Mouse (Mus musculus): ENCODE results near the gene Mogs.

Gene Mogs

DNA sequence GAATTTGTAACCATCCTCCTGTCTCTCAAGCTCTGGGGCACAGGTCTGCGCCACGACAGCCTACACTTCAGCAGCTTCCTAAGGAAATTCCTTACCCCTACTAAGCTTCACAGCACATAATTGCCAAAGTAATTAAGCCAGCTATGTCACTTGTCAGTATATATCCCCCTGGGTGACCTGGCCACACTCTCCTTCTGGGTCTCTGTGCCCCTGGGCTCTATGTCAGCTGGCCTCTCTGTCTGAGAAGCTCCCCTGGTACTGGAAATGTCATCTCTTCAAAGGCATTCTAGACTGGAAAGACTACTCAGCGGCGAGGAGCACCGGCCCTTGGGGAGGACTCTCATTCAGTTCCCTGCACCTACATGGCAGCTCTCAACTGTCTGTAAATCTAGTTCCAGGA lies 7.7 kb downstream of the Mogs start:
- DNase-seq = no peak

DNA sequence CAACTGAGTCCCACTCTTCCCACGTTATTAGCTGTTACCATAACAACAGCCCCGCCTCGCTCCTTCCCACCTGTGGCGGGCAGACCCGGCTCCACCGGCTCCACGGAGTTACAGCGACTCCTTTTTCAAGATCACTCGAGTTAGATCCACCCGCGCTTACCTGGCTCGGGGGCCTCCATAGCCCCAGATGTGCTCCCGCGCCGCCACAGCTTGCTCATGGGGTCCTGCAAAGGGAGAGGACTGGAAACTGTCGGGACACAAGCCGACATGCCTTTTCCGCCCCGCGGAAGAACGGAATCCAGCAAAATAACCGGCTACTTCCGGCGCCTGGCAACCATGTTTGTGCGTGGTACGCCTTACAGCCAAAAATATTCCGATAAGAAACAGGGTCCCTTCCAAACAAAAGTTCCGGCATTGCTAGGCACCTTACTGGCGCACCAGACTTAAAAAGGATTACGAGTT lies 9.6 kb downstream of the Mogs start:
- peak; percentile 84 for DNase-seq

DNA sequence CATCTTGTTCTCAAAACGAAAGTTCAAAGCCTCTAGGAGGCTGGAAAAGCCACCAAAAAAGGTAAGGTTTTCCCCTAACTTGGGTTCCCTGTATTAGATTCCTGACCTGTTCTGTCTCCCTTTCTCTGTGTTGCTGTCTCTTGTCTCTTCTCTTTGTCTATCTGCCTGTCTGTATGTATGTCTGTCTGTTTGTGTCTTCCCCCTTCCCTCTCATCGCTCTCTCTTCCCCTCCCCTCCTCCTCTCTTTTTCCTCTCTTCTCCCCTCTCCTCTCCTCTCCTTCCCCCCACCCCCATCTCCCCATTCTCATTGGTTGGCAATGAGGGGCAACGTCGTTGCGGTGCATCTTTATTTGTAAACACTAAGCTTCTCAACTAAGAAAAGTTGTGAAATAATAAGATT lies 10.0 kb downstream of the Mogs start, which contains the start of gene Ino80b:
Gene Ino80b (minus strand): TSS at position 101 of the 400 bp plus-strand sequence.
- no peak for DNase-seq

DNA sequence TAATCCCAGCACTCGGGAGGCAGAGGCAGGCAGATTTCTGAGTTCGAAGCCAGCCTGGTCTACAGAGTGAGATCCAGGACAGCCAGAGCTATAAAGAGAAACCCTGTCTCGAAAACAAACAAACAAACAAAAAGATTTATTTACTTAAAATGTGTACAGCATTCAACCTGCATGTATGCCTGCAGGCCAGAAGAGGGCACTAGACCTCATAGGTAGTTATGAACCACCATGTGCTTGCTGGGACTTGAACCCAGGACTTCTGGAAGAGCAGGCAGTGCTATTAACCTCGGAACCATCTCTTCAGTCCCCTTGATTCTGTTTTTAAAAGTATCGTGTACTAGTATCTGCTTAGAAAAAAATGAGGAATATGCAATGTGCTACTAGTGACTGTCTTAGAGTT lies 12.1 kb downstream of the Mogs start:
- no peak for DNase-seq

DNA sequence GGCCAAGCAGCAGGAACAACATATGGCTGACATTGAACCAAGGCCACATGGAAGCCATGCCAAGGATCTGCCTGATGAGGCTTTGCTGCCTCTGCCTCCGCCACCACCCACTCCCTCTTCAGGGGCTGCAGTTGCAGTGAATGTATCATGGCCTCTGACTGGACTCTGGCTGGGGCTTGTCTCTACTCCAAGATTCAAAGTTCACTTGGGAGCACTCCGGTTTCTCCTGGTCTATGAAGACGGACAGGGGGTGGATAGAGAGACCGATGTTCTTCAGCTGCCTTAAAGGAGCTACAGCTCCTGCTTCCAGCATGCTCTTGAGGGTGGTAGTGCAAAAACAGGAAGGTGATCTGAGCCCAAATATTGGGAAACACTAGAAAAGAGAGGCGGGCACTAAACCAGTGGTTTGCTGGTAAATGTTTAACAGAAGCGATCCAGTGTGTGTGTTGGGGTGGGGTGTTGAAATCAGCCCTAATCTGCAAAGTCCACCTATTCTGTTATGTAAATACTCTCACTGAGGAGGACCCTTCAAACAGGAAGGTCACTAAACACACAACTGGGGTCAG lies 16.3 kb downstream of the Mogs start:
- no peak for DNase-seq

DNA sequence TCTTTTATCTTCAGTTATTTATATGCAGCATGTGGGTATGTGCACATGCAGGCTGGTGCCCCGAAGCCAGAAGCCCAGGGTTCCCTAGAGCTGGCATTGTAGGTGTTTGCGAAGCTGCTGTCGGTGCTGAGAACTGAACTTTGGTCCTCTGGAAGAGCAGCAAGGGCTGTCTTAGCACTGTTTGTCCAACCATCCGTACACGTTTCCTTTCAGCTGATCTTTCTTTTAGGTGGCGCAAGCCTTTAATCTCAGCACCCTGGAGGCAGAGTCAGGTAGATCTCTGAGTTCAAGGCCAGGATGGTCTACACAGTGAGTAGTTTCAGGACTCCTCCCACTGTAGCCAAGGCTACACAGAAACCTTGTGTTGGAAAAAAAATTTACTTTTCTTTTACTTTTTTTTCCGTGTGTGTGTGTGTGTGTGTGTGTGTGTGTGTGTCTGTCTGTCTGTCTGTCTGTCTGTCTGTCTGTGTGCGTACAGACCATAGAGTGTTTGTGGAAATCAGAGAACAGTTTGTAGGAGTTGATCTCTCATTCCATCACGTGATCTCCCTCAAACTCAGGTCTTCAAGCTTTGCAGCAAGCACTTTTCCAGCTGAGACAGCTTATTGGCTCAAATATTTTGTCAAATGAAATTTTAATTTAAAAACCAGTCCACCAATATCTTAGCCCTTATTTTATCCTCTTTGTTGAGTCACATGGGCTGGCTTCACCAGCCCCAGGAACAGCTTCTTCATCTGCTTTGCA lies 17.1 kb downstream of the Mogs start:
- DNase-seq = no peak

DNA sequence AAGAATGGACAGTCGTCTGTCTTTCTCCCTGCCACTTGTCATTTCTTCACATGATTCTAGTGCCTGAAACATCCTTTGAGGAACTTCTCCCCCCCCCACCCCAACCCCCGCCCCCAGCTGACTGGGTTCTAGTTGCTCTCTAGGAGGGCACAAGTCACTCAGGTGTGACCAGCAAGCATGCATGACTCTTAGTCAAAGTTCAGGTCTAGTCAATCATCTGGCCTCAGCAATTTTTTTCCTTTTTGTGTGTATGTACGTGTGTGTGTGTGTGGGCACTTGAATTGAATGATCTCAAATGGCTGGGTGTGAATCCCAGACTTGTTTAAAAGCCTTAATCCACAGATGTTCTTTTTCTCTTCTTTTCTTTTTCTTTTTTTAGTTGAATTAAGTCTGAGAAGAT lies 18.9 kb downstream of the Mogs start:
- no peak for DNase-seq

DNA sequence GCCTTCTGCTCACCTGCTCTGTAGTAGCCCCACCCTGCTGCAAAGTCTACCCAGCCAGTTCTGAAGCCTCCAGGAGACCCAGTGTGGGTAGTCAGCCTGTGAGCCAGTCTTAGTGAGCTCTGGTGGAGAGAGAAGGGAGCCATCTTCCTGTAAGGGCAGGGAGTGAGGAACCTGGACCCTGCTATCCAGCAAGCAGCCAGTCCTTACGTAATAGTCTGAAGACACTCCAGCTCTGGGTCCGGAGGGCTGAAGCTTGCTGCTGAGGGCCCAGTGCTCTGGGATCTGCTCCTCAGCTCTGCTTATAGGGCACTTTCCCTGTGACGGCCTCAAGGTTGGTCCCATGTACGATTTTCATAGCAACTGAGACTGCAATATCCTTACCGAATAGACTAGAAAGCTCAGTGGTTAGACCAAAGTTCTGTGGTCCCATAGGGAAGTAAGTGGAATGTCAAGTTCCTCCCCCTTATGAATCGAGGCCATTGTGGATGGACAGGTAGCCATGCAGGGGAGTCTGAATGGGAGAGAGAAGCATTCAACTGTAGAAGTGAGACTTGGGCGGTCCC lies 19.7 kb downstream of the Mogs start, which contains the start of gene Rtkn:
Gene Rtkn (plus strand): TSS at position 513 of the 563 bp plus-strand sequence.
- DNase-seq = no peak

DNA sequence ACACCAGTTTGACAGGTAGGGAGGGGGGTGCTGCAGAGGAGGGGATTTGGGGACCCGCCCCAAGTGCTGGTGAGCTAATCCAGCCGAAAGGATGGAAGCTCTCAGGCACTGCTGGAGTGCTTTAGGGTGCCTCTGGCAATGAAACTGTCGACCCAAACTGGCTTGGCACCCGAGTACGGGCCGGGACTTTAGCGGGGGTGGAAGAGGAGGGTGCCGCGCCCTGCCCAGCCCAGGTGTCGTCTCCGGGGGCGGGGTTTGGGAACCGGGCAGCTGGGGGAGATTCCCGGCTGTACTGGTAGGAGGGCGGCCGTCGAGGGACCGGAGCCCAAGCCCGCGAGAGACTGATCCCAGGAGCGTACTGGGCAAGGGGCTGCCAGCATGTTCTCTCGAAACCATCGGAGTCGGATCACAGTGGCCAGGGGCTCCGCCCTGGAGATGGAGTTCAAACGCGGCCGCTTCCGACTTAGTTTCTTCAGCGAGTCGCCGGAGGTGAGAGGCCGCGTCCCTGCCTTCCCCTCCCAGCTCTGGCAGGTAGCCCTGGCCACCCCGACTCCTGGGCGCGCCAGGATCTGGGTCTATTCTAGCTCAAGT lies 20.4 kb downstream of the Mogs start:
- DNase-seq = no peak

DNA sequence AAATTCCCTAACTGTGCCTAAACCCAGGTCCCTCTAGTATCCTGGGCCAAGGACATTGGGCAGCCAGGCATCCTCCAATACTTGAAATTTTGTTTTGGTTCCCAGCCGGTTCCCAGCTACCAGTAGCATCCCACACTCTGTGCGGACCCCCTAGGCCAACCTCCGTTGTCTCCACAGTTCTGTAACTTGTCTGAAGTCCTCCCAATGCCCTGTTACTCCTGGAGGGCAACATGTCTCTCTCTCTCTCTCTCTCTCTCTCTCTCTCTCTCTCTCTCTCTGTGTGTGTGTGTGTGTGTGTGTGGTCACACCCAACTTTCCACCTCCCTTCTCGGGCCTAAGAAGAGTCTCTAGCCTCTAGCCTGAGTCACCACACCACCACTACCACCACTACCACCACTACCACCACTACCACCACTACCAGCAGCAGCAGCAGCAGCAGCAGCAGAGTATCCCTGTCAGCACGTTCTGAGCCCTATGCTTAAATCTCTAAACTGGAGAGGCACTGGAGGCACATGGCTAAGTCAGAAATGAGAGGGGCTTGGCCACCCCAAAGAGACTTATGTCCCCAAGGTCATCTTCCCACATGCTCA lies 21.1 kb downstream of the Mogs start:
- DNase-seq = no peak

DNA sequence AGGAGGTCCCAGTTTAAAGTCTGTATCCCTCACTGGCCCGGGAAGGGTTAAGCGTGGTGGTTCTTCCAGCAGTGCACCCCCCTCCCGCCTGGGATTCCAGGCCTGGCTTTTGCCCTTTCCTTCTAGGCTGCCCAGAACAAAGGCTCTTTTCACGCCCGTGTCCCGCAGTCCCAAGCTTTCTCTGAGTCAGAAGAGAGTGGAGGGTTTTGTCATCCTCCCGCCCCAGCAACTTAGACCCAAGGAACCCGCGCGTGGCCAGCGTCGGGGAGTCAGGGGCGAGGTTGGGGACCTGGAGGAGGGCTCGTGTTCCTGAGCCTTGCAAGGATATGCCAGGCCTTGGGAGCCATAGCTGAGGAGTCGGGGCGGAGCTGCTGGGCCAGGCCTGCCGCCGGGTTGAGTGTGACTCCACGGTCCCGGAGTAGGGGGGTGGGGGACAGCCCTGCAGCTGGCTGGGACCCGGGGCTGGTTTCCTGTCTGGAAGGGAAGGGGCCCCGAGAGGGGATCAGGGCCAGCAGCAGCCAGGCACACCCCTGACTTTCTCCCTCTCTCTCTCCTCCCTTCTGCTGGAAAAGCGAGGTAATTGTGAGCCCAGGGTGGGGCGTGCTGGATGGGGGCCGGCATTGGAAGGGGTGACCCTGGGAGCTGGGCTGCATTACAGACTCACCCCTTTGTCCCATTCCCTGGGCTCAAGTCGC lies 21.7 kb downstream of the Mogs start:
- DNase-seq = no peak

DNA sequence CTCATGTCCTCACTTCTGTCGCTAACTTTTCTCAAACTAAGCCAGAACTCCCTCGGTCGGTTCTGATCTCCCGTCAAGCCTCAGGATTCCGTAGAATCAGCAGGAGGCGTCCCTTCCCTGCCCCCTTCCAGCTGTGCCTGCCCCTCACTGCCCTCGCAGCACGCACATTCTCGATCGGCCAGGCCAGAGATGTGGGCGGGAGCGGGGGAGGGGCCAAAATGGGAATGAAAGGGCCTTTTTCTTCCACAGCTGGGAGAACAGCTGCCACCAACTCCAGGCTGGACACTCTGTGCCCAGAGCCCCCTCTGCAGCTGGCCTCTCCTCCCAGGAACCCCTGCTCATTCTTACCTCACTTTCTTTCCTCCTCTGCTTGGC lies 22.3 kb downstream of the Mogs start:
- DNase-seq = no peak

DNA sequence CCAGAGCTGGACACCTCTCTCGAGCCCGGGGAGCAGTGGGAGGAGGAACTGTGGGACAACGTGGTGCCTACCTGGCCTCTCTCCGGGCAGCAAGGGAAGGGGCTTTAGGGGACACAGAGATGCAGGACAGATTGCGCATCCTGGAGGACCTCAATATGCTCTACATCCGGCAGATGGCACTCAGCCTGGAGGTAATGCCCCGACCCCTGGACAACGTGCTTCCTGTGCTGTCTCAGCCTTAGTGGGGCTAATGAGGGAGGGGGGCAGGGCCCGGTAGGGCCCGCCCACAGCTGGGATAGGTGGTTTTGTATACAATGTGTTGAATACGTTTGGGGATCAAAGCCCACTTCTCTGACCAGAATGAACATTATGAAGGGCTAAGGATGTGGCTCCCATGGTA lies 22.8 kb downstream of the Mogs start:
- no peak for DNase-seq

DNA sequence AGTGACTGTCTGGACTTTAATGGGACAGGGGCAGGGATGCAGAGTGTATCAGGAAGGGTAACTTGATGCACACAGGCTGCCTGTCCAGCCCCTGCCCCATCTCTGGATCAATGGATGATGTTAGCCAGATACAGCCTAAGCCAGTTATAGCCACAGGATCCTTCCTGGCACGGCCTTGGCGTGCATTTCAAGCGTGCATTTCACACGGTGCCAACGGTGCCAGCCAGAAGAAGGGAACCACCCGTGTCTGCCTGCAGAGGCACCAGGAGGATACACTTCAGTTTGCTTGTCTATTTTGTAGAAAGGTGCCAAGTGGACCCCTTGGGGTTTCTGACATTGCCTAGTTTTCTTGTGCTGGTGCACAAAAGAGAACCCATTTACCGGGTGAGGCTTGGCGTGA lies 24.7 kb downstream of the Mogs start:
- no peak for DNase-seq

DNA sequence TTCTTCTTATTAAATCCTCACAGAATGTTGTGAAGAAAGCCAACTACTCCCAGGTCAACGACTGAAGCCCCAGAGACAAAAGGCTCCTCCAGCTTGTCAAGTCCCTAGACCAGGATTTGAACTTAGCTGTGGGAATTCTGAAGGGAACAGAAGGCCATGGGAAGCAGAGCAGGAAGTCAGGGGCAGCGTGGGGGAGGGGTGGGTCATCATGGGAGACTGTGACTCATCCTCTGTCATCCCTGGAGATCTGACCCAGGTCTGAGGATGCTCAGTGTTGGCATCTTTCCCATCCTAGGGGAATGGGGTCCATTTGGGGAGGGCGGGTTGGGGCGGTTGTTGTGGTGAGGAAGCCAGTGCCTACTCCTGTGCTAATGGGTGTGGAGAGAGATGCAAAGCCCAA lies 26.3 kb downstream of the Mogs start:
- DNase-seq = no peak

DNA sequence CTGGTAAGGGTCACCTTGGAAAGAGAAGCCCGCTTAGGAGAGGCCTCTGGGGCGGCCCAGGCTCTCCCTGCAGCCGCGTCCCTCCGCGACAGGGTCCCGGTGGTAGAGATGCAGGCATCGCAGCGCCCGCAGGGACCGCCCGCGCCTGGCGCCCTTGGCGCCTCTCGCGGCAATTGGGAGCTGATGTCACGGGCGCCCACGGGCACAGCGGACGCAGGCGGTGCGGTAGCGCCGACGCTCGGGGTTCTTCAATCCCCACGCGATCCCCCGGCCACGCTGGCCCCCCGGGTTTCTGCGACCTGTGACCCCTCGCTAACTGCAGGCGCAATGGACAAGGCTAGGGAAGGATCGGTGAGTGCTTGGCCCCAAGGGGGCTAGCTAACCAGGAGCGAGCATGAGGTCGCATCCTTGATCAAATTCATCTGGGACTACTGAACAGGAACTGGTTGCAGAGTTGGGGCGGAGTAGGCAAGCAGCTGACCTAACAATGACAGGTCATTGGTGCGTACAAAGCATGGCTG lies 27.0 kb downstream of the Mogs start:
- no peak for DNase-seq

DNA sequence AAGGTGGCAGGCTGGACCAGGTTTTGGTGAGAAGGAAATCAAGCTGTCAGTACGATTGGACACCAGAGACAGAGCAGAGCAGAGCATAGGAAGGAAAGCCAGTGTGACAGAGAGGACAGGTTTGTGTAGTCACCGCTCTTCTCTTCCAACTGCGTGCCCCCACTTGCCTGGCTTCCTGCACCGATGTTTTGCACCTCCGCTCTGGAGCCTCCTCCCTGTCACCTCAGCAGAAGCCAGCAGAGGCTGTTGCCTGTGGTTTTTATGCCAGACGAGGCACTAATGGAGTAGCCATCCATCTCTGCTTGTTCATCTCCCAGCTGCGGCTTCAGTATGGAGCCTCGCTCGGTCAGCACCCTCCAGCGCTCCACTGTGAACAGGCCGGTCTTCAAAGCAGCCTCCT lies 27.6 kb downstream of the Mogs start:
- no peak for DNase-seq

DNA sequence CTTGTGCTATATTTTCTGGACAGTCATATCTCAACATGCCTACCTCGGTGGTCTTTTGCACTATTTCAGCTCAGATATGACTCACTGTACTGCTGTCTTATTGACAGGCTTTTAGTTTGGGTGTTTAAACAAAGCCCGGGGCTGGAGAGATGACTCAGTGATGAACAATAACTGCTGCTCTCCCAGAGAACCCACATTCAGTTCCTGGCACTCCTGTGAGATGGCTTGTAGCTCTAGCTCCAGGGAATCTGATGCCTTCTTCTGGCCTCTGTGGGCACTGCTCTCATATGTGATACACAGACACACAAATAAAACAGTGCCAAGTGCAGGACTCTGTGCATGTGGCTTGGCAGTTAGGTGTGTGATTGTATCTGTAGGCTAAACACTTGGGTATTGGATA lies 29.9 kb downstream of the Mogs start:
- DNase-seq = no peak

DNA sequence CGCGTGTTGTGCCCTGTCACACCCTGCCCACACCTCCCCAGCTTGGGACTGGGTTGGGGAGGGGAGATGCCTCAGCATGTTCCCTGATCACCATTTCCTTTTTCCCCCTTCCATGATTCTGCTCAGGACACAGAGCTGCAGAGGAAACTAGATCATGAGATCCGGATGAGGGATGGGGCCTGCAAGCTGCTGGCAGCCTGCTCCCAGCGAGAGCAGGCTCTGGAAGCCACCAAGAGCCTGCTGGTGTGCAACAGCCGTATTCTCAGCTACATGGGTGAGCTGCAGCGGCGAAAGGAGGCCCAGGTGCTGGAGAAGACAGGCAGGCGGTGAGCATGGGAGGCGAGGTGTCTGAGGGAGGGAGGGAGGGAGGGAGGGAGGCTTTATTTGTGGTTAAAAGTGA lies 30.5 kb downstream of the Mogs start:
- DNase-seq = no peak

DNA sequence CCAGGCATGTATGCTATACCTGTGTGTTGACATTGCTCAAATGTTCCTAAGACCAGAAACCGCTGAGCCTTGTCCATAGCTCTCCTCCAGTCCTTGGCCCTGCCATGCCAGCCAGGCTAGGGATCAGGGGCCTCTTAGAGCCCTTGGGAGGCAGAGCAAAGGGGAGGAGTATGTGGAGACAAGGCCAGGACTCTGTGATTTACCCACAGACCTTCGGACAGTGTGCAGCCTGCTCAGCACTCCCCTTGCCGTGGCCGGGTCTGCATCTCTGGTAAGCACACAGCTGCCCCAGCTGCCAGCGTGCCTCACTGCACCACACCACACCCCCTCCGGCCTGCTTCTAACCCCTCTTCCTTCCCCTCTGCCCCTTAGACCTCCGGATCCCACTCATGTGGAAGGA lies 32.0 kb downstream of the Mogs start:
- no peak for DNase-seq

DNA sequence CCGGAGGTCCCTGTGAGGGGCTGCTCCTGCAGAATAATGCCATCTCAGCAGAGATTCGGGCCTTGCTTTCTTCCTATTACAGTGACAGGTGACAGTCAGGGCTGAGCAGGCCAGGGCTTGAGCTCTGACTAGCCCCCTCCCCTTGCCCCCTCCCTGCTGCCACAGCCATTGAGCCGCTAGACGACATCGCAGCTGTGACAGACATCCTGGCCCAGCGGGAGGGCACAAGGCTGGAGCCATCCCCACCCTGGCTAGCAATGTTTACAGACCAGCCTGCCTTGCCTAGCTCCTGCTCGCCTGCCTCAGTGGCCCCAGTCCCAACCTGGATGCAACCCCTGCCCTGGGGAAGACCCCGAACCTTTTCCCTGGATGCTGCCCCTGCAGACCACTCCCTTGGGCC lies 36.4 kb downstream of the Mogs start:
- DNase-seq = no peak

DNA sequence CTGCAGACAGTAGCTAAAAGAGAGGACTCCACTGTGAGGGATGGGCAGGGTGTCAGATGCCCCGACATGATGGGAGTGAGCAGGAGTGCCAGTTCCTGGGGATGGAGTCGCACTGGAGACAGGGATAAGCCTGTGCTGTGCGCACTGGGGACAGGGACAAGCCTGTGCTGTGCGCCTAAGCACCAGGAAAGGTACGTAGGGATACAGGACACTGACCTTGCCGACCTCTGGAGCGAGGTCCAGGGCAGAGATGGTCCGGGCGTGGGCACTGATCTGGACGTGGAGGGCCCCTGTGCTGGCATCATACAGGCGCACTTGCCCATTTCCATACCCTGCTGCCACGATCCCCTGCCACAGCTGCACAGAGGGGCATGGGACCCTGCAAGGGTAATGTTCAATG lies 37.7 kb downstream of the Mogs start:
- DNase-seq = no peak

DNA sequence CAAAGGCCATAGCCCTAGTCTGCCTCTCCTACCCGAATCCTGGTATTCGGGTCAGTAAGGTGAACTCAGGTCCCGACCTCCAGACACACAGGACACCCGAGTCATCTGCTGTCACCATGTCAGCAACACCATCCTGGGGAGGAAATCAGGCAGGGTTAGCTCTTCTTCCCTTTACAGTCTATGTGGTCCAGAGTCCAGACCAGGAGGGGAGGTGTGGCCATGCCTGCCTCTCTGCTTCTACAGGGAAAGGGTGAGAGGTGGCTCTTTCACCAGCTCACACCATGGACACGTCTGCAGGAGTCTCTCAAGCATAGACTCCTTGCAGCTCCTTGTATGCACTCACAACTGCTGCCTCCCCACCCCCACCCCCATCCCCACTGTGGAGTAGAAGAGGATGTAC lies 38.2 kb downstream of the Mogs start:
- no peak for DNase-seq

All from cerebellum, adult 11 months (tissue).